Mouse (Mus musculus): ENCODE measurements at regions not wholly inside any gene's neighbourhood (a gene's known extent, or its start where the extent isn't known, plus 50 kb on each side); places are given as distances from the start of the nearest gene placed in this dataset.

GRCm38 (mm10) chr3:56753654-56754053, 548.1 kb downstream of the Tm4sf1 start:
- TF ChIP-seq POLR2A (IDR thresholded peaks at IDR 0.05; ENCODE audit: borderline replicate concordance, extremely low read depth, insufficient read depth, insufficient read length, poor library complexity, severe bottlenecking) (no peak), CTCF (IDR thresholded peaks at IDR 0.05; ENCODE audit: borderline replicate concordance, extremely low read depth, insufficient read depth, insufficient read length) (peak; percentile 43; the same call in 1 of the 2 replicates)
